Mouse (Mus musculus) liver, embryonic 11.5 days (tissue): Measurements from ENCODE around the gene Tango2. TPM values are rescaled to one million over a fixed set of nuclear protein-coding genes. Genes with fewer than 3 reads are reported as not detected.

Source experiments
- ATAC-seq: fragments of 200-750 bp; cut with Nextera tagmentation; replicated peaks from 2 replicates; pipeline ENCODE4 v1.8.0; 2017; ENCODE audit warnings: moderate number of reproducible peaks, mild to moderate bottlenecking, moderate TSS enrichment, moderate library complexity; ENCODE audit not compliant: low FRiP score
- DNase-seq: peaks from one replicate; pipeline ENCODE4 v3.0.0-alpha.2; 2017; ENCODE audit warnings: low spot score
- H3K27ac ChIP-seq: fragments of 300-500 bp; sonication (generic); 2 replicates; pipeline ENCODE4 v1.5.1; 2014; ENCODE audit warnings: mild to moderate bottlenecking, low read depth, low read length, control low read depth
- H3K27me3 ChIP-seq: fragments of 300-500 bp; sonication (generic); replicated peaks from 2 replicates; pipeline ENCODE4 v1.6.1; 2014; ENCODE audit warnings: low read length, mixed read lengths; ENCODE audit not compliant: control insufficient read depth, insufficient read depth
- H3K36me3 ChIP-seq: fragments of 300-500 bp; sonication (generic); 2 replicates; pipeline ENCODE4 v1.6.1; 2014; ENCODE audit warnings: mild to moderate bottlenecking, low read length, moderate library complexity, mixed read lengths; ENCODE audit not compliant: control insufficient read depth, insufficient read depth
- H3K4me1 ChIP-seq: fragments of 300-500 bp; sonication (generic); replicated peaks from 2 replicates; pipeline ENCODE4 v1.6.1; 2014; ENCODE audit warnings: low read length, mixed read lengths; ENCODE audit not compliant: control insufficient read depth, insufficient read depth
- H3K4me2 ChIP-seq: fragments of 300-500 bp; sonication (generic); 2 replicates; pipeline ENCODE4 v1.6.1; 2014; ENCODE audit warnings: mild to moderate bottlenecking, control low read depth, moderate library complexity
- H3K4me3 ChIP-seq: fragments of 300-500 bp; sonication (generic); 2 replicates; pipeline ENCODE4 v1.5.1; 2014; ENCODE audit warnings: low read depth, low read length, control low read depth
- H3K9ac ChIP-seq: fragments of 300-500 bp; sonication (generic); 2 replicates; pipeline ENCODE4 v1.6.1; 2014; ENCODE audit warnings: low read depth, low read length, control low read depth
- H3K9me3 ChIP-seq: fragments of 300-500 bp; sonication (generic); 2 replicates; pipeline ENCODE4 v1.6.1; 2016; ENCODE audit warnings: low read length, inconsistent platforms, mixed read lengths; ENCODE audit not compliant: control insufficient read depth
- WGBS: fragments of 180-500 bp; shearing (Covaris S2); extraction: QIAGEN DNeasy Blood & Tissue Kit; methylation state at CpG from one replicate; pipeline ENCODE4 v1.1.7; 2014; 5-methylcytosine and 5-hydroxymethylcytosine counted together
- polyA plus RNA-seq: library from polyadenylated mRNA; unstranded; fragments of >200 nt; fragmentation: Nextera tagmentation; extraction: Ambion mirVana; gene quantifications from 2 replicates; pipeline ENCODE4 v1.2.1, GENCODE M21; 2014

Gene Tango2
- polyA plus RNA-seq, 1 experiment from 2014 or later, result 109 TPM

GRCm38 (mm10) chr16:18378489-18378888, 30.6 kb upstream of the Tango2 start:
- H3K4me3 ChIP-seq, result no peak overlapping the region
- DNase-seq (no peak), ATAC-seq (no peak)
- H3K4me1 ChIP-seq, result peaks cover 16% of the 10 kb centered on the region
- no peak overlapping the region for H3K4me2 ChIP-seq
- WGBS, result 41% methylated on average over 1 of the region's 1 CpGs
- H3K27me3 ChIP-seq, result no peaks in the 10 kb centered on the region
- H3K36me3 ChIP-seq, result no peaks in the 10 kb centered on the region
- no peak overlapping the region for H3K27ac ChIP-seq
- H3K9ac ChIP-seq, result no peak overlapping the region
- no peaks in the 10 kb centered on the region for H3K9me3 ChIP-seq

DNA sequence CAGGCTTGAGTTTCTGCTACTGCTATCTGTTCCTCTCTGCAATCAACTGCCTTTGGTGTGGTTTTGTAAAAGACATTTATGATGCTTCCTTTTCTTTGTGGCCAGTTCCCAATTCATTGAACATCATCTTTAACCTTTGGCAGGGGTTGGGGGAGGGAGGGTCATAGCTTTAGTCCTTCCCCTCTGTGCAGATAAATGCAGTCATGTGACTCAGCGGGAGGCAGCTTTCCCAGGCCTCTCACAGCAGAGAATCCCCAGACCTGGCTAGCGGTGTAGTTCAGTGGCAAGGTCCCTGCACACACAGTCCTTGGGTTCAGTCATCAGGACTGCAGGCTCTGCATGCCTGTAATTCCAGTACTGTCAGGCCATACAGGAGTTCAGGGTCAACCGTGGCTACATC, 29.3 kb upstream of the Tango2 start:
- Histone ChIP-seq H3K36me3 (no peaks in the 10 kb centered on the region), H3K9ac (peak overlapping the region; percentile 45; the same call in 1 of the 2 replicates), H3K27me3 (no peaks in the 10 kb centered on the region), H3K4me1 (peaks cover 14% of the 10 kb centered on the region), H3K9me3 (no peaks in the 10 kb centered on the region), H3K4me3 (no peak overlapping the region), H3K27ac (peak overlapping the region; percentile 28; the same call in 1 of the 2 replicates), H3K4me2 (no peak overlapping the region)
- 19% methylated on average over 3 of the region's 3 CpGs for WGBS
- ATAC-seq (peak; percentile 78), DNase-seq (no peak)

DNA sequence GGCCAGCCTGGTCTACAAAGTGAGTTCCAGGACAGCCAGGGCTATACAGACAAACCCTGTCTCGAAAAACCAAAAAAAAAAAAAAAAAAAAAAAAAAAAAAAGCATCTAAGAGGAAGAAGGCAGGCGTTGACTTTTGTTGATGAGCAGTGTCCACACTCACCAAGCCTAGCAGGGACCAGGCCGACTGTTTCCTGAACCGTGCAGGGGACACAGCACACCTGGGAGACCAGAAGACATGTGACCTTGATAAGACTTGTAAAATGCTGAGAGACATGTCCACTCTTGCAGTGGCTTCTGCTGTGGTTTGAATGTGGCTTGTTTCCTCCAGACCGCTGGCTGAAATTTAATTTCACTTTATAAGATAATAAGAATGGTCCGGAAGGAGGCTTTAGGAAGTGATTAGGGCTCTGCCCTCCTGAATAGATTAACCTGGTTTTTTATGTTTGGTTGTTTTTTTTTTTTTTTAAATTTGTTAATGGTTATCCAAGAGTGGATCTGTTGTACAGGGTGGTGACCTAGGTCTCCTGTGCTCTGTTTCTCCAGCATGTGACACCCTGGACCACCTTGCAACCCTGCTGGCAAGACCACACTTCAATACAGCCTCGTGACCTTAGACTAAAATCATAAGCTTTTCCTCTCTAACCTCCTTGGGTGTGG, 28.5 kb upstream of the Tango2 start:
- 54% methylated on average over 7 of the region's 7 CpGs for WGBS
- Histone ChIP-seq H3K9ac (no peak overlapping the region), H3K27me3 (no peaks in the 10 kb centered on the region), H3K36me3 (no peaks in the 10 kb centered on the region), H3K4me2 (no peak overlapping the region), H3K27ac (peak overlapping the region; percentile 28; the same call in 1 of the 2 replicates), H3K4me3 (no peak overlapping the region), H3K4me1 (peaks cover 14% of the 10 kb centered on the region), H3K9me3 (no peaks in the 10 kb centered on the region)
- DNase-seq (no peak), ATAC-seq (0 out of 2 replicates have a peak, but pooled peaks have one; percentile 29)

DNA sequence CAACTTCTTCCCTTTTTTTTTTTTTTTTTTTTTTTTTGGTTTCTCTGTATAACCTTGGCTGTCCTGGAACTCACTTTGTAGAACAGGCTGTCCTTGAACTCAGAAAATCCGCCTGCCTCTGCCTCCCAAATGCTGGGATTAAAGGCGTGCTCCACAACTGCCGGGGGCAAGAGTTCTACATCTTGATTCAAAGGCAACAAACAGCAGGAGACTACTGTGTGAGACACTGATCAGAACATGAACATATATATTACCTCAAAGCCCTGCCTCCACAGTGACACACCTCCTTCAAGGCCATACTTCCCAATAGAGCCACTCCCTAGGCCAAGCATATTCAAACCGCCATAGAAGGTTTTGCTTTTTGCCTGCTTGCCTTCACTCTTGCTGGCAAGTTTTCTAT, 25.7 kb upstream of the Tango2 start:
- DNase-seq (no peak), ATAC-seq (no peak)
- H3K27ac ChIP-seq, result no peak overlapping the region
- peaks cover 22% of the 10 kb centered on the region for H3K4me1 ChIP-seq
- no peak overlapping the region for H3K4me2 ChIP-seq
- H3K9ac ChIP-seq, result no peak overlapping the region
- H3K27me3 ChIP-seq, result no peaks in the 10 kb centered on the region
- H3K4me3 ChIP-seq, result no peak overlapping the region
- 84% methylated on average over 4 of the region's 4 CpGs for WGBS
- H3K36me3 ChIP-seq, result no peaks in the 10 kb centered on the region
- H3K9me3 ChIP-seq, result no peaks in the 10 kb centered on the region

DNA sequence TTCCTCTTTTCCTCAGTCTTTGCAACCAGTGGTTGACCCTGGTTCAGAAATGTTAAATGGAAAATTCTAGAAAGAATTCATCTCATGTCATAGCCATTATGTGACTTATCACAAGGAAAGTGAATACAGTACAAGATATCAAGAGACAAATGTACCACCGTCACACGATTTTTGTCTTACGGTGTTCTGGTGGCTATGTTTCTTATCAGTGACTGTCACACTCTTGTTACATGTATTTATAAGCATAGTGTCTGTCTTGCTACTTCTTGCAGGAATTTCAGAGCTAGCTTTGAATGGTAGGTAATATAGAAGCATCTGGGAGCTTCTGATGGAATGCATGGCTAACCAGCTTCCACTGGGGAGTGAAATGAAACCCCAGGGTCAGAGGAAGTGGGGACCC, 22.3 kb upstream of the Tango2 start:
- peak; percentile 71 for ATAC-seq
- DNase-seq, result no peak
- Histone ChIP-seq H3K36me3 (no peaks in the 10 kb centered on the region), H3K4me3 (no peak overlapping the region), H3K4me1 (peaks cover 8% of the 10 kb centered on the region), H3K9me3 (no peaks in the 10 kb centered on the region), H3K9ac (no peak overlapping the region), H3K27me3 (no peaks in the 10 kb centered on the region), H3K4me2 (peak overlapping the region; percentile 6; the same call in 1 of the 2 replicates), H3K27ac (no peak overlapping the region; the same call in 1 of the 2 replicates)
- WGBS, result 54% methylated on average over 3 of the region's 3 CpGs

DNA sequence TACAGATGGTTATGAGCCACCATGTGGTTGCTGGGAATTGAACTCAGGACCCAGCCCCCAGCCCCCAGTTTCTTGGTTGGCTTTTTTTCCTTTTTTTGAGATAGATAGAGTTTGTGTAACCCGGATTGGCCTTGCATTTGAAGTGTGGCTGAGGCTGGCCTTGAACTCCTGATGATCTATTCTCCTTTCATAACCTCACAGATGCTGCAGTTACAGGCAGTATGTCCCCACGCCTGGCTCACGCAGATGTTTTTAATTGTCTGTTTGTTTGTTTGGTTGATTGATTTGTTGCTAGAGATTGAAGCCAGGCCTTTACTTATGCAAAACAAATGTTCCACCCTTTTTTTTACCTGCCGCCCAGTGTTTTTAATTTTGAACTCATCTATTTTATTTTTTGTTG, 18.9 kb upstream of the Tango2 start:
- 85% methylated on average over 4 of the region's 4 CpGs for WGBS
- Histone ChIP-seq H3K4me2 (no peak overlapping the region), H3K9me3 (no peaks in the 10 kb centered on the region), H3K9ac (no peak overlapping the region), H3K4me1 (peaks cover 8% of the 10 kb centered on the region), H3K27me3 (no peaks in the 10 kb centered on the region), H3K36me3 (no peaks in the 10 kb centered on the region), H3K4me3 (no peak overlapping the region), H3K27ac (no peak overlapping the region)
- DNase-seq, result no peak
- ATAC-seq, result no peak

DNA sequence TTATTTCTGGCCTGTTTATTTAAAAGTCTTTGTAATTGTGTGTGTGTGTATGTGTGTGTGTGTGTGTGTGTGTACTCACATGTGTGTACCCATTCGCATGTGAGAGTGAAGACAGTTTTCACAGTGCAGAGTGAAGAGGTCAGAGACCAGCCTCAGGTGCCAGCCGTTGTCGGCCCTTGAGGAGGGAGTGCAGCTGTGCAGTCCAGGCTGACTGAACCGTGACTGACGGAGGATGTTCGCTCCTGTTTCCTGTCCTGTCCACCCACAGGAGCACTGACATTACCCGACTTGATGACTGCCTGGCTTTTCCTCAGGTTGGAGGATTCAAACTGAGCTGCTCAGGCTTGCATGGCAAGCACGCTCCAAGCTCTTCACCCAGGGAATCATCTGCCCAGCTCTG, 15.0 kb upstream of the Tango2 start:
- Histone ChIP-seq H3K27ac (no peak overlapping the region), H3K9ac (no peak overlapping the region), H3K4me3 (no peak overlapping the region), H3K4me1 (no peaks in the 10 kb centered on the region), H3K4me2 (no peak overlapping the region), H3K9me3 (no peaks in the 10 kb centered on the region), H3K27me3 (no peaks in the 10 kb centered on the region), H3K36me3 (no peaks in the 10 kb centered on the region)
- DNase-seq (no peak), ATAC-seq (no peak)
- WGBS, result 82% methylated on average over 8 of the region's 8 CpGs

GRCm38 (mm10) chr16:18360151-18360805, 12.4 kb upstream of the Tango2 start:
- ATAC-seq (no peak), DNase-seq (no peak)
- H3K4me2 ChIP-seq, result no peak overlapping the region
- peaks cover 7% of the 10 kb centered on the region; the same call in 1 of the 2 replicates for H3K4me1 ChIP-seq
- H3K36me3 ChIP-seq, result no peaks in the 10 kb centered on the region
- 0 out of 2 replicates have a peak, but pooled peaks cover 2% of the 10 kb centered on the region for H3K9me3 ChIP-seq
- no peaks in the 10 kb centered on the region for H3K27me3 ChIP-seq
- no peak overlapping the region for H3K4me3 ChIP-seq
- H3K27ac ChIP-seq, result no peak overlapping the region
- 77% methylated on average over 6 of the region's 6 CpGs for WGBS
- H3K9ac ChIP-seq, result no peak overlapping the region

DNA sequence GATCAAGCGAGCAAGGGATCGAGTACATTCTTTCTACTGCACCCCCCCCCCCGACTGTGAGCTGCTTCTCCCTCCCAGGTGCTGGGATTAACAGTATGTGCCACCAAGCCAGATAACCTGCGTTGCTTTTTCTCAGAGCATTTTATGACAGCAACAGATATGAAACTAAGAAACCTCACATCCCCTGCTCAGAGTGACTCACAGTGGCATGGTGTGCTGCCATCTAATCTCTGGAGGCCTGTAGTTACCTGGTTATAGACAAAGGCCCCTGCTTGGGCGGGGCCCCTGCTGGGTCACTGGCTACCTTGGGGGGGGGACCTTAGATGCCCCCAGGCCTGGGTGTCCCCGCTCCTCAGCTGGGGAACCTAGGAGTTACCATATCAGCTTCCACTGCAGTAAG, 10.1 kb upstream of the Tango2 start:
- ATAC-seq (no peak), DNase-seq (no peak)
- Histone ChIP-seq H3K4me1 (peaks cover 14% of the 10 kb centered on the region), H3K4me2 (no peak overlapping the region), H3K27ac (no peak overlapping the region), H3K27me3 (no peaks in the 10 kb centered on the region), H3K9ac (no peak overlapping the region), H3K9me3 (0 out of 2 replicates have a peak, but pooled peaks cover 3% of the 10 kb centered on the region), H3K36me3 (no peaks in the 10 kb centered on the region), H3K4me3 (no peak overlapping the region)
- 73% methylated on average over 6 of the region's 6 CpGs for WGBS
